Mouse (Mus musculus) ZHBTc4 (cell line): ENCODE results near the gene Gm20388.

Source experiments
- DNase-seq: peaks from one replicate; pipeline ENCODE4 v3.0.0-alpha.2; 2011; ENCODE audit warnings: low read depth, low spot score

The Gm20388 gene

DNA sequence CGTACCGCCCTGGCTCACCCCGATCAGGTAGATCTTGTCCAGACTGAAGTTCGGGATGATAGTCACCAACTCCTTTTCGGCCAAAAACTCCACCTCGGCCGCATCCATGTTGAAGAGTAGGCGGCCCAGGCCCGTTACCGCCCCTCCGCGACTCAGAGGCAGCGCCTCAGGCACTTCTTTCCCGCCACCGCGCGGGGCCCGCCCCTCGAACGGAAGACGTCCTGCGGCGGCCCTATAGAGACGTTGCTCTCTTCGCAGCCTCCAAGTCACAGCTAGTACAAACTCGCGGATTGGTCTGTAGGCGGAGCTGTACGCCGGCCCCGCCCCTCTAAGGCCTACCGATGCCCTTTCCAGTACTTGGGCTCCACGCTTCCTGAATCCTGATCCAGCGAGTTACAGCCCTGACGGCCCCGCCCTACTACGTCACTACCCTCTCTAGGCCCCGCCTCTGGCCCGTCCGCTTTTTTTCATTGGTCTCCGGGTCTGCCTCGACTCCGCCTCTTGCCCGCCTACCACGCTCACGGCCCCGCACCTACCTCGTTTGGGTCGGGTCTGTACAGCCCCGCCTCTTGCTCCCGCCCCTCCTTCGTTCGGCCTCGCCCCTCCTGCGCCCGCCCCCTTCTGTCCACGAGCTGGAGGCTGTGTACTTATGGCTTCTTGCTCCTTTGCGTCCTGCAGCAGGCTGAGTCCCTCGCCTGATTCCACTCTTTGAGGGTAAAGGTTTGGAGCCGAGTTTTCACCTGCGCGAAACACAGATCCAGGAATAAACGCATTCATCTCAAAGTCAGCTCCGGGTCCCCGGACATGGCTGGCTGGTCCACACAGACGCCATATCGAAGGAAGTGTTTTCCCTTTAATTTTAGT, 678.5 kb downstream of the Gm20388 start, which contains the start of gene Gins2:
Gene Gins2, minus strand, starts transcription at position 397 of the 864 bp plus-strand sequence.
- peak; percentile 100 for DNase-seq

DNA sequence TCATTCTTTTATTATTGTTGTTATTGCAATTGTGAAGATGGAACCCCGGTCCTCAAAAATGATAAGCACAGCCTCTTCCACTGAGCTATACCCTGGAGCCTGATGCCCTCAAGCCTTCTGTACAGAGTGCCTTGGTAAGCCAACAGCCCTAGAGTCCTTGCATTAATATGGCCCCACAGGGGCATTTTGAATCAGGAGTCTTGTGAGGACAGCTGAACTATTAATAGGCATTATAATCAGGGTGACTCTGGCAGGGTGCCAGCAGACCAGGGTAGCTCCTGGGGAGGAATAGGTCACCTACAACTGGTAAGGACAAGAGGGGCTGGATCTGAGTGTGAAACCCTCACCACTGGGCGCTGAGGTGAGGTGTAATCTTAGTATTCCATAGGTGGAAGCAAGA, 679.3 kb downstream of the Gm20388 start:
- DNase-seq, result no peak

DNA sequence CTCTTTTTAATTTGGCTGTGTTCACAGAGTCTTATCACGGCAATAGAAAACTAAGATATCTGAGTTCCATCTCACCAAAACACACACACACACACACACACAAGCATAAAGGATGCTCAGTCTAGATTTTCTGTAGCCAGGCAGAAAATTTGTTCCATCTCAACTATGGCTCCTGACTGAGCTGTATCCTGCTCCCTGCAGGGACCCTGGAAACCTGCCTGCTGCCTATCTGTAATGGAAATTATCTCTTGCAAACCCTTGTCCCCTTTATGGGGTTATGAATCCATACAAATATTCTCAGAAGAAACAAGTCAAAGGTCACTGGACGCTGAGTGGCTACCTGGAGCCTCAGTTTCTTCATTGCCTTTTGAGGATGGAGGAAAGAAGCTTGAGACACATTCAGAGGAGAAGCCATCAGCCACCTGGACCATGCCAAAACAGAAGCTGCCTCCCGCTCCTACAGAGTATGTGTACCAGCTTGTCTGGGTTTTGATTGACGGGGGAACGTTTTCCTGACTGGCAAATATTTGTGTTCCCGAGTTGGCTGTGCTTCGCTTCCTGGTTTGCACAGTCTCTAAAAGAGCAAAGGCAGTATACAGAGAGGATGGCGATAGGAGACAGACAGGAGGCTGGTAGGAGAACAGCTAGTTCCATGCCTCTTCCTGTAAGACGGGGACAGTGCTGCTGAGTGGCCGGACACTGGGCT, 681.1 kb downstream of the Gm20388 start:
- DNase-seq, result no peak

DNA sequence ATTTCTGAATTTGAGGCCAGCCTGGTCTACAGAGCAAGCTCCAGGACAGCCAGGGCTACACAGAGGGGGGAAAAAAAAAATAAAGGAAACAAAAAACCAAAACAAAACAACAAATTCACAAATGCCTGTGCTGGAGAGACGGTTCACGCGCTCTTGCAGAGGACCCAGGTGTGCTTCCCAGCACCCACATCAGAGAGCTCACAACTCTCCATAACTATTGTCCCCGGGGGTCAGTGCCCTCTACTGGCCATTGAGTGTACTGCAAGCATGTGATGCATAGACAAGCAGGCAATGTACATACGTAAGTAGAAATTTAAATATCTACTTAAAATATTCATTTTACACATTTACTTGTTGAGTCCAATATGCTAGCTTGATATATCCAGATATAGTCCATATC, 683.9 kb downstream of the Gm20388 start:
- DNase-seq, result peak; percentile 78

DNA sequence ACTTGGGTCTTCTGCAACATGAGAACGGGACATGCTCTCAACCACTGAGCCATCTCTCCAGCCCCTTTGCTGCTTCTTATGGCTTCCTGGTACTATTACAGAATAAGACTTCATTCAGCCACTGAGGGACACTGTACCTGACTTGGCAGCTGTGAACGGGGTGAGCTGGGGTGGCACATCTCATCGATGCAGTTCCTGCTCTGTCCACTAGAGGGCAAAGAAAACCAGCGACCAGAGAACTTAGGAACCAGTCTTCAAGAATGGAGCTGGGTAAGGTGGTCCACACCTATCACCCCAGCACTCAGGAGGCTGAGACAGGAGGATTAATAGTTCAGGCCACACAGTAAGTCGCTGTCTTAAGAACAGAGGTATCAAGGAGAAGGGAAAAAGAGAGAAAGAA, 685.3 kb downstream of the Gm20388 start:
- peak; percentile 82 for DNase-seq

DNA sequence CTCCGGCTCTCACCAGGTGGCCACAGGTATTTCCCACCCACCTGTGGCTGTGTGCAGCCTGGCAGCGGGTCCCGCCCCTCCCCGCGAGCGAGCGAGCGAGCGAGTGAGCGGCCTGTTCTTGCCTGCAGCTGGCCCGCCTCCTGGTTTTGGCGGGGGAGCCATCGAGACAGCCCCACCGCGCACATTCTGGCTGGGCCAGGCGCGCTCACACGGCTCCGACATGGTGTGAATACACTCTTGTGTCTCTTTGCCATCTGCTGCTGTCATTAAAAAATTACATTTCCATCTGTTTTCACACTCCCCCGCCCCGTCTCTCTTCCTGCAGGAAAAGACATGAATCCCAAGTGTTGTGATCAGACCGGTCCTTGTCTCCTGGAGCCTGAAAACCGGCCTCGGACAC, 687.9 kb downstream of the Gm20388 start:
- DNase-seq, result peak; percentile 42

DNA sequence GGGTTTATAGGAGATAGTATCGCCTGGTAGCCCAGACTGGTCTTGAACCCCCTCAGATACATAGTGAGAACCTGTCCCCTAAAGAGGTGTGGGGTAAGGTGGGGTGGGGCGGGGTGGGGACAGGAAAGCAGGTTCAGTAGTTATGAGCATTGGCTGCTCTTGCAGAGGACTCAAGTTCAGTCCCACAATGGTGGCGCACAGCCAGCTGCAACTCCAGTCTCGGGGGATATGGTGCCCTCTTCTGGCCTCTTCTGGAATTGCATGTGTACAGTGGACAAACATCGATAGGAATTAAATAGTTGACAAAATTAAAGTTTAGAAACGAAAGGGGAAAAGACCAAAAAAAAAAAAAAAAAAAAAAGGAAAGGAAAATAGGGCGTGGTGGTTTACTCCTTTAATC, 688.9 kb downstream of the Gm20388 start:
- peak; percentile 84 for DNase-seq

DNA sequence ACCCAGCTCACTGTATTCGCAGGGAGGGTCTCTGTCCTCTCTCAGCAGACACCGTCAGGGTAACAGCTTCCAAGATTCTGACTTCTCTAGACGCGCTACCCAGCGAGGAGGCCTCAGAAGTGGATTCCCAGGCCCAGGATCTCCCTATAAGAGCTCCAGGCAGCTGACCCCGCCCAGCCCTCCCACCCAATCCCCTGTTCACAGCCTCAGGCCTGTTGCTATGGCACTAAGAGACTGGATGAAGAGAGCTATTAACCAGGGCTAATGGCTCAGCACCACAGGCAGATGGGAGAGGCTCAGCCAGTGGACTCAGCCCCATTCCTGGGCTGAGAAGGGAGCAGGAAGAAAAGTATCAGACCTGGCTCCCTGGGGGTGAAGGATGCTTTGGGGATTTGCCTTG, 692.0 kb downstream of the Gm20388 start:
- DNase-seq, result peak; percentile 92

DNA sequence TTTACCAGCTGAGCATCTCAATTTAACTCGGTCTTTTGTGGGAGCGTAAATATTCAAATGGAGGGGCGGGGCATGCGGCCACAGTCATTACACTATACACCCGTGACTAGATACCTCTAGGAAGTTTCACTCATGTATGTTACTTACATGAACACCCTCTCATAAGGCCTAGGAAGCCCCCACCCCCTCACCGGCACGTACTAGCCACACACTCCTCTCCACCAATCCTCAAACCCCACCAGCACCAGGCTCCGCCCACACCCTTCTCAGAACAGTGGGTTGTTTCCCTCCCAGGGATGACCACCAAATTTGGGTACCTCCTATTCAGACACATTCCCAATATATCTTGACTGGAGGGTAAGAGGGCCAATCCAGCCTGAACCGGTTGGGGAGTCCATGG, 696.8 kb downstream of the Gm20388 start:
- peak; percentile 41 for DNase-seq

DNA sequence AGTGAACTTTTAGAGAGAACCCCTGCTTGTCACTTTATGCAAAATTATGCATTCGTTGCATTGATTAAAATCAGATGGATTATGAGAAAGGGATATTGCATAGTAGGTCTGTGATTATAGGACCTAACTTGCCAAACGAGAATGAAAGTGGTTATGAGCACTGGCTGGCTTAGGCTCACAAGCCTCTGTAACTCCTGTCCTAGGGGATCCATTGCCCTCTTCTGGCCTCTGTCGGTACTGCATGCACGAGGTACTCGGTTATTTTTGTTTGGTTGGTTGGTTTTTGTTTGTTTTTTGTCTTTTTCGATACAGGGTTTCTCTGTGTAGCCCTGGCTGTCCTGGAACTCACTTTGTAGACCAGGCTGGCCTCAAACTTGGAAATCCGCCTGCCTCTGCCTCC, 697.2 kb downstream of the Gm20388 start:
- peak; percentile 82 for DNase-seq

DNA sequence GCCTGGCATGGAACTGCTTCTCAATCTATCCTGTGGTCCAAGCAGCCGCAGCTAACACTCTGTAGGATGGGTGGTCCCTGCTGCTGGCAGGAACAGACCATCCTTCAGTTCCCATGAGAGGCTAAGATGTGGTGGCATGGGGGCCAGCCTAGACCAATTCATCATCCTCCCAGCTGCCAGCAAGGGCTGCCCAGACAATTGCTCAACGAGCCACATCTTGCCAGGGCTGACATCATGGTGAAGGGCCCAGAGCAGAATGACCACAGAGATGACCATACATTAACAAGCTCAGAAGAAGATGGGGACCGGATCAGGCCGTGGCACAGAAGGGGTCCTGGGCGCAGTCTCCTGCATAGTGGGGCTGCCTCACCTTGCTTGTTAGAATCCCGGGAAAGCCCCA, 700.2 kb downstream of the Gm20388 start:
- DNase-seq, result no peak

DNA sequence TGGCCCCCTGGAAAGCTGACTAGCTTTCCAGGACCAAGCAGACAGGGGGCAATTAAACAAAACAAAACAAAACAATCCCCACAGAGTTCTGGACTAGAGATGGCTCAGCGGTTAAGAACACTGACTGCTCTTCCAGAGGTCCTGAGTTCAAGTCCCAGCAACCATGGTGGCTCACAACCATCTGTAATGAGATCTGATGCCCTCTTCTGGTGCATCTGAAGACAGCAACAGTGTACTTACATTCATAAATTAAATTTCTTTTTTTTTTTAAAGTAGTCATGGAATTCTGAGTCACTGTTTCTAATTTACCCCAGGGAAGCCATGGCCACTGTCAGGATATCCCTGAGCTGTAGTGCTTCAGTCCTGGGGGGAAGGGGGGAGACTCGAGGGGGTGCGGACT, 703.9 kb downstream of the Gm20388 start:
- no peak for DNase-seq

DNA sequence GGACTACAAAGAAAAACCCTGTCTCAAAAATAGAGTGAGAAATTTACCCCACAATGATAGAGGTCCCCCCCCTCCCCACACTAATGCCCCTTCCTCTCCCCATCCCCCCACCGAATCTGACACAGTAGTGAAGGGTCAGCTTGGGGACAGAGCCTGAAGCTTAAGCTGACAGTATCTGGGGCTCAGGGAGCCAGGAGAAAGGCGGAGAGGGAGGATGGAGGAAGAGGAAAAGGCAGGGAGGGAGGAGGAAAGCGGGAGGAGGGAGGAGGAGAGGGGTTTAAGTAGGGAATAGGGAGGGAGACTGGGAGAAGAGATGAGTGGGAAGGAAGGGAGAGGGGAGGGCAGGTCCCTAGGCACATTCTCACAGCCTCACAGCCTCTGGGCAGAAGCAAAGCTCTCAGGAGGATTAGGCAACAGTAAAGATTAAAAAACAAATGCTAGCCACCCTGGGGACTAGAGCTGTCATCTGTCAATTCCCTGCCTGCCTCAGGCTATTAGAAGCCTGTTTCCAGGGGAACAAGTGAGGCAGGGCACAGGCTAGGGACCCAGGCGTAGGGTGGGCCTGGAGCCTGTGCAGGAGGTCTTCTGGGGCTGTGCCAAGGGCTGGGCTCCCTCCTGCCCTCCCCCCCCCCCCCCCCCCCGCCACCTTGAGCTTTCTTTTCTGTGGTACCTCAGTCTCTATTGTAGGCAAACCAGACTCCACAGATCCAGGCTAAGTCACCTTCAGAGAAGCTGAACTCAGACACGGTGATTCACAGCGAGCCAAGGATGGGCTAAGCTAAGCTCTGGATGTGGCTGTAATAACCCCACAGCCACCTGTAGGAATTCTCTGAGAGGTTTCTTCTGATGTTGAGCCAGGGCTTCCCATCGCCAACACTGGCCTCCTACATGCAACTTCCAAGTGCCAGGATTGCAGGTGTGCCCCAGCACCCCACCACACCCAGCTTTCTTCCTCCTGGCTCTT, 706.3 kb downstream of the Gm20388 start:
- no peak for DNase-seq

DNA sequence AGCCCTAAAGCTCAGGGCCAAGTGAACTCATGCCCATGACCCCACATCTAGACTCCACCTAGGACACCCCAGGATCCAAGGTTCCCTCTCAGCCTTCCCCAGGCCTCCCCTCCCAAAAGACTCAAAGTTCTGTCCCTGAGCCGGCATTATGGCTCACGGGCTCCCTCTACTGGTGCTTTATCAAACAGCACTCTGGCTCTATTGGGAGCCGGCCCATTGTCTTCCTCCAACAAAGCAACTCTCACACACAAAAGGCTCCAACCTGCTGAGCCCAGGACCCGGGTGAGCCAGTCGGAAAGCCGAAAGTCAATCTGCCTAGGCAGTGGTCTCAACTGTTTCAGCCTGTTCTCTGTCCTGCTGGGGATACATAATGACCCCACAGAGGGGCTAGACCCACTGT, 707.5 kb downstream of the Gm20388 start:
- peak; percentile 94 for DNase-seq

DNA sequence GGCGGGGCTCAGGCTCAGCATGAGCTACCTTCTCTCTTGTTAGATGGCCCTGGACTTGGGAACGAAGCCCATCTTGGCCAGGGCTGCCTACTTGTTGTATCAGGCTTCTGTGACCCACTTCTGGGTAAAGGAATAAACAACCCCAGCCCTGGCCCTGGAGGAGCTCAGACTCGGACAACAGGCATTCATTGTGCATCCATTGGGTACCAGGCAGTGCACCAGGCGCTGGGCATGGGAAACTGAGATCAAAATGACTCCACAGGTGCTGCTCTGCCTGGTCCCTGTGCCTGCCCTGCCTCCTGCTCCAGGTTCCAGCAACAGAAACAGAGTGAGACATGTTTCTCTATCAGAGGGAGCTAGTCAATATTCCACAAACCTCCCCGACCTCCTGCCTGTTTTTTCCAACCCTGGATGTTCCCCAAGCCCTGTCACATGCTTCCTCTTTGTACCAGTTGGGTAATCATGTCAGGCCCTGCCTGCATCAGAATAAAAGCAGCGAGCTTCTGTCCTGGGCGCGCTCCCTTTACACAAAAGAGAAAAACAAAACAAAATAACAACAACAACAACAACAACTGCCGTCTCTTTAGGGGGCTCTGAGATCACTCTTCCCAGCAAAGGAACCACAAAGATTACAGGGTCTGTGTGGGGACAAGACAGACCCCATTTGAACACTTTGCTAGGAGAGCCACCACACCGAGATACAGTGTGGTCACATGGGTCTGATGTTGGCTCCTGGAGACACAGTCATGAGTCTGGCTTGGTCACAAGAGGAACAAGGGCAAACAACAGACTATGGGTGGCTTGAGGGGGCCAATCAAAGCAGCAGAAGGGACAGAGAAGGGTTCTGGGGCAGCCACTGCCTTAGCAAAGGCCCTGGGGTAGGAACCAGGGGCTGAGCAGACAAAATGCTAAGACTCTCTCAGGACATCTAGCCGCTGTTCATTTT, 708.9 kb downstream of the Gm20388 start:
- DNase-seq, result no peak

DNA sequence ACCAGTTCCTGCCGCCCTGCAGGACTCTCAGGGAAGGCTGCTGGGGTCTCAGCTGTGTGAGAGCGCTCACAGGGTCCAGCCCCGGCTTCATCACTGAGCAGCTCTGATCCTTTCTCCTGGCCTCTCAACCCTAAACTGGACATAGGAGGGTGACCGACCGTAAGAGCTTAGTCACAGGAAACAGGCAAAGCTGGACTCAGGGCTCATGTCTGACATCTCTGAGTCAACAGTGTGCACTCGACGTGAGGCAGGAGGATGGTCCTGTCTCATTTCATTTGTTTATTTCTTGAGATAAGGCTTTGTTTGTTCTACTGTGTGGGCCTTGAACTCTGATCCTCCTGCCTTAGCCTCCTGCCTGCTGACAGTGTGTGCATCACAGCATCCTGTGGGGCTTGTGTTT, 709.8 kb downstream of the Gm20388 start:
- DNase-seq, result no peak

DNA sequence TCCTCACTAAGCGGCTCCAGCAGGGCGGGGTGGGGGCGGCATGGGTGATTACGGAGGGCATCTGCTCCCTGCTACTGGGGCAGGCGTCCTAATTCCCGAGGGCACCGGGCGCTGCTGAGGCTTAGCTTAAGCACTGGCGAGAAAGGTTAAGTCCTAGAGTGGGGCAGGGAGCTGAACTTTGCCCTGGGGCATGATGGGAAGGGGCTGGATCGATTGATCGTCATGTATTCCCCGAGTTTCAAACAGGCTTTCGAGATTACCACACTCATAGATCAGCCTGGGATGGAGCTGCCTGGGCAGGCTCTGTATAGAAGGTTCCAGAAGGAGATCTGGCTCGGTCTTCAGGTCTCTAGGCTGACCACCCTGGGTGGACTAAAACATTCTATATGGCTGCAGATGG, 711.5 kb downstream of the Gm20388 start:
- DNase-seq, result peak; percentile 41

DNA sequence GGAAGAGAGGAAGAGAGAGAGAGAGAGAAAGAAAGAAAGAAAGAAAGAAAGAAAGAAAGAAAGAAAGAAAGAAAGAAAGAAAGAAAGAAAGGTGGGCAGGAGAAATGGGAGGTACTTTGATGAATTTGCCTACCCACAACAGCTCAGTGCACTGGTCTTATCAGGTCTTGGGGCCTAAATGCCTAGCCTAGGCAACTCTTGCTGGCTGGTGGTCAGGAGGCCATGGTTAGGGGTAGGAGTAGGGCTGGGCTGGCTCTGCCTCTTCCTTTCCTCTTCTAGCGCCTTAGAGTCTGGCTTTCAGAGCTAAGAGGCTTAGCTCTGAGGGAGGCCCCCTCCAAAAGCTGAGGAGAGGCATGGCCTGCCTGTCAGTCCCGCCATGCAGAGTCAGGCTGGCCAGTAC, 713.0 kb downstream of the Gm20388 start:
- no peak for DNase-seq

DNA sequence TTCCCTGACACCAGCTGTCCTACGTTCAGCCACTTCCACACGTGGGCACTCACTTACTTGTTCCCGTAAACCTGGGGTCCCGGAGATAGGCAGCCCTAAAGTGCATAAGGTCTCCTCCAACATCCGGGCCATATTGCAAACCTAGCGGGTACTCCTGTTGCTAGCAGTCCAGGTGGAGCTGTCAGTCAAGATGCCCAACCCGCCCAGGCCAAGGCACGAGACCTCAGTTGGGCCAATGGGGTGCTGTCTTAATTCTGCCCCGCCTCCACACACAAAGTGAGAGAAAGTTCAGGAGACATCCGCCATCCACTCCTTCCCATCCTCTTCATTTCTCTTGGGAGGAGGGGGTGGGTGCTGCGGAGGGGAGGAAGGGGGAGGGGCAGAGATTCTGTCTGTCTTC, 715.8 kb downstream of the Gm20388 start:
- DNase-seq, result peak; percentile 95

DNA sequence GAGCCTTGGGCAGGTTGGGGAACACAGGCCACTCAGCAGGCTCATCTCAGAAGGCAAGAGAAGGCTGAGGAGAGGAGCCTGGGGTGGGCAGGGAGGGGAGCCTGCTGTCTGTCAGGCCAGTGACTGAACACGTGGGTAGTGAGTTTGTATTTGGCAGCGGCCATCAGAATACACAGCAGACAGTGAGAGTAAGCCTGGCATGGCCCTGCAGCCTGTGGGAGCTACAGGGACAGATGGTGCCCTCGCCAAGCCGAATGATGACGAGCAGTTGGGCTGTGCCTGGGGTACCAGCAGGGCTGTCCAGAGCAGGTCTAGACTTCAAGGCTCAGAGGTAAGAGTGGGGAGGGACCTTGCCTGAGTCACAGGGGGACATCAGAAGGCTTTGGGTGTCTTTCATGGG, 716.7 kb downstream of the Gm20388 start:
- no peak for DNase-seq

DNA sequence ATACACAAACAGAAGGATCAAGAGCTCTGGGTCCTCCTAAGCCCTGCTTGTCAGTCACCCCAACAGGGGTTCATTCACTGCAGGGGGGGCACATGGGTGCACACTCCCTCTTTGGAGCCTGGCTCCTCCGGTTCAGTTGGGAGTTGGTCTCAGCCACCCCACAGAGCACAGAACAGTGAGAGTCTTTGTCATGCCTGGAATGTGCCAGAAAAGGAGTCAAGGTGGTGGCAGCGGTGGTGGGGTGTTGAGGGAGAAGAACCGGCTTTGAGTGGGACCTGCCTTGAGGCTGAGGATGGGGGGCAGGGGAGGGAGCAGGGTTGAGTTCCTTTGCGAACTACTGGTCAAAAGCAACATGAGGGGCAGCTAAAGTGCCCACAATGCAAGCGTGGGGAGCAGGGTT, 719.4 kb downstream of the Gm20388 start:
- DNase-seq, result peak; percentile 54
